Mouse (Mus musculus) layer of hippocampus, adult 8-10 months (tissue): ENCODE results near the gene Eef1g. TPM values are rescaled to one million over a fixed set of nuclear protein-coding genes. Genes with fewer than 3 reads are reported as not detected.
"Not testable (repeated sequence)": the region's sequence is repeated elsewhere in the genome, so short reads cannot be mapped to it uniquely, and the experiment has no call there.

Experiments used
- DNase-seq, 2 experiments: peaks; one replicate each; pipeline ENCODE4 v3.0.0; 2022; ENCODE audit warnings: low spot score in 2 of 2
- total RNA-seq, 4 experiments: library from RNA; stranded (reverse); gene quantifications; 2 replicates each; pipeline ENCODE4 v1.2.4; 2022

Gene Eef1g
- total RNA-seq, 4 experiments from 2014 or later, result 223 to 248 (median 236) TPM

DNA sequence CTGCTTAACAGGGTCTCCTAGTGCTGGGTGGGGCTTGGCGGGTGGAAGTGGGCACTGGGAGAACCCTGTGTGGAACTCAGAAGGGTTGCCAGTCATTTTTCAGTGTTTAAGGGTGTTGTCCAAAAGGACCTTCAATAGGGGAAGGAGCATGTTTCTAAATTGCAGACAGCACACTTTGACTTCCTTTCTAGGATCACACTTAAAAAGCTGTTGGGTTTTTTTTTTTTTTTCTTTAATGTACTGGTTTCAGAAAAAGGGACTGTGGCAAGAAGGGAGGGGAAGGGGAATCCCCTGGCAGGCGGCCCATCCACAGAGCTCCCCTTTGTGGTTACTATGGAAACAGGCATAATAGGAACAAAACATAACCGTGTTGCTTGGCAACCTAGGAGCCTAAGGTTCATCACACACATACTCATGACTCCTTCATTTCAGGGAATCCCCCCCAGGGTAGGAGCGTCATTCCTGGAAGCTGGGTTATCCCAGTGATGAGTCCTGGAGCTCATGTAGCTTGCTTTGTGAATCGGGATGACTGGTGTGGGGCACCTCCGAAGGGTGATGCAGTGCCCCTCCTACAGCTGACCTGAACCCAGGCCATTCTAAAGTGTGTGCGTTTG, 17.5 kb downstream of the Eef1g start:
- no peak for DNase-seq

DNA sequence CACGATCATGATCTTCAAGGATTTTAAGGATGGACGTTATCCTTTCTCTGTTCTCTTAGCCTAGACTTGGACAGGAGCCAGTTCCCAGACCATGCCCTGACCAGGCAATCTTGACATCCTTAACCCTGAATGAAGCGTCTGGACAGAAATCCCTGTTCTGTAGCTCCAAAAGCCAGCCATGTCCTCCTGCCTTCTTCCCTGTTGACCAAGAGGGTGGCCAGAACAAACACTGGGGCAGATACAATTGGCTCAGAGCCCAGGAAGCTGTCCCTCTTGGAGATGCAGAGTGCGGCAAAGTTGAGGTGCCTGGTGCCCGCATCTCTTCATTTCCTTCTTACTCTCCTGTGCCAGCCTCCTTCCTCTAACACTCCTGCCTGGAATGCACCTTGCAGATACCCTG, 19.1 kb downstream of the Eef1g start:
- DNase-seq, result no peak

DNA sequence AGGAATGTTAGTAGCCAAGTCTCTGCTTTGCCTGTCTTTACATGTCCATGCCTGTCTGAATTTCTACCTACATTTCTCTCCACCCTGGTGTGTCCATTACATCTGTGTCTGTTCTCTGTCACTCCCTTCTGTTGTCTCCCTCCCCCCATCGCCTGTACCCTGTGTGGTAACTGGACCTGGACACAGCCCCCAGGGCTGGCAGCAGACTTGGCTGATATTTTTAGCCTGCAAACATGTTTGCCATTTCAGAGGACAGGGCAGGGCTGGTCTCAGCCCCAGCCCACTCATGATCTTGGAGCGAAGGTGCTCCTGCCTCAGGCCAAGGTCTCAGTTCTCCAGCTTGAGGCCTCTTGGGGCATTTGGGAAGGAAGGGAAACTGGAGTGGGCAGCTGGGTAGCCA, 21.0 kb downstream of the Eef1g start:
- DNase-seq, result no peak

DNA sequence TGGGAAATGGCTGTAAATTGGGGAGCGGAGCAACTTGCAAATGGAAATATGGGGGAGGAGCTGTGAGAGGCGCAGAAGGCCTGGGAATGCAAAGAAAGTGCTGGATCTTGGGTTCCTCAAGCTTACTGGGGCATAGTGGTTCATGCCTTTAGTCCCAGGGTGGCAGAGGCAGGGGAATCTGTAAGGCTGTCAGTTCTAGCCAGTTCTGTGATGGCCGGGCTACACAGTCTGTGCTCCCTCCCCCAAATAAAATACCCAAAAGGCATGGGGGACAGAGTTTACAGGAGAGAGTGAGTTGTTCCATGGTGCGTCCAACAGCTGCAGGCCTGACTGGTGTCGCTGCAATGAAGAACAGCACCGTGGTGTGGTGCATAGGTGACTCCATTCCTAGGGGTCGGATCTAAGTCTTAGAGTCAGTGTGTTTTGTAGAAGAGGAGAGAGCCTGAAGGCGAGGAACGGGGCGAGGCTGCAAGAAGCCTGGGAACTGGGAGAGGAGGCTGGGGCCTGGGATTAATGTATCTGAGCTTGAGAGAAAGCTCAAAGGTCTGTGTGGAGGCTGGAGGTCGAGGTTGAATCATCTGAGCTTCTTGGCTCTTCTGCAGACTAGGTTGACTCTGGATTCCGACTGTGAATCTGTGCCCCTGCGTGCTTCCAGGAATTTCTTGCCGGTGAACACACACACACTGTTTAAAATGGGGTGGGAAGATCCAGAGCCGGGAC, 21.7 kb downstream of the Eef1g start:
- DNase-seq, result no peak

DNA sequence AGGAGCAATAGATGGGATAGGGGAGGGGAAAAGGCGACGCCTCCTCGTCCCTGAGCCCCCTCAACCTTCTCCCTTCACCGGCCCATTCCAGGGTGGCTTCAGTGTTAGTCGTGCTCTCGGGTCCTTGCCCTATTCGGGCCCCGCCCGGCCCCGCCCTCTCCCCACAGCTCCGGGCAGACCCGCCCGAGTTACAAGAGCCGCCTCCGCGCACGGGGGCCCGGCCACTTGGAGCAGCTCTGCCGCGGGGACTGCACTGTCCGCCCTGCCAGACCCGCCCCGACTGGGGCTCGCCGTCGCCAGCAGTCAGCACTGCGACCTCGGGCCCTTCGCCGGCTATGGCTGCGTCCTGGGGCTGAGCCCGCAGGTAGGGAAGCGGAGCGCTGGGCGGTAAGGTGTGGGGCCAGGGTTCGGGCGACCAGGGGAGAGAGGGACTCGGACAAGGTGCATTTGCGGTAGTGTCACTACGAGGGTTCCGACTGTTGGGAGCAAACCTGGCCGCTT, 22.3 kb downstream of the Eef1g start, which contains the start of gene Ahnak:
Ahnak (plus strand) TSS at position 219 of the 501 bp plus-strand sequence.
- no peak for DNase-seq

DNA sequence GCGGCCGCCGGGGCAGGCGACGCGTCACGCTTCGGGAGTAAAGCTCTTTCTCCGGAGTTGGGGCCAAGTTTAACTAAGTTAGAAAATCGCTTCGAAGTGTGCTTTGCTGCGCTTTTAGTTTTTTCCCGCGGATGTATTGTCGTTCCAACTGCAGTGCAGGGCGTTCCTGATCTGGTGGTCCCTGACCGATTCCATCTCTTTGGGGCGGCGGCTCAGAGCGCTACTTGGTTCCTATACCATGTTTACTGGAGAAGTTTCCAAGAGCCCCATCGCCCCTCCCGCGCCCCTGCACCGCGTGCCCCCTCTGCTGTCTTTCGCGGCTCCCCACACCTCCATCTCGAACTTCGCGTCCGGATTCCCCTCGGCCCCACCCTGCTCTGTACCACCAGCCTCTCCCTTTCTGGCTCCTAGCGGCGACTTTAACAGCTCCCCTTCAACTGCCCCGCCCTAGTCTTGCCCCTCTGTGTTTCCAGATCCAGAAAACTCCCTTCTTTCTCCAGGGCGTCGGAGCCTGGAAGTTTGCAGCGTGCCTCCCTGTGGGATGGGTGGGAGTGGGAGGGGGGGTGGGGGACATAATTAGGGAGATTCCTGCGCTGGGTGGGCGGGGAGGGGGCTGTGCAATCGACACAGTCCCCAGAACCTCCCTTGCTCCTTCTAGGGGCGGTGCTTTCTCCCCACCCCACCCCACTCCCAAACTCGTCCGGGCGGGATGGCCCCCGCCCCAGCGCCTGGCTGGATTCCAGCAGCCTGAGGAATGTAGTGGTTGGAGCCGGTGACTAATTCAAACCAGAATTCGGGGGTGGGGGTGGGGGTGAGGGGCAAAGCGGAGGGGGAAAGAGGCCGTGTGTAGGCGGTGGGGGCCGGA, 23.0 kb downstream of the Eef1g start:
- DNase-seq, result no peak

DNA sequence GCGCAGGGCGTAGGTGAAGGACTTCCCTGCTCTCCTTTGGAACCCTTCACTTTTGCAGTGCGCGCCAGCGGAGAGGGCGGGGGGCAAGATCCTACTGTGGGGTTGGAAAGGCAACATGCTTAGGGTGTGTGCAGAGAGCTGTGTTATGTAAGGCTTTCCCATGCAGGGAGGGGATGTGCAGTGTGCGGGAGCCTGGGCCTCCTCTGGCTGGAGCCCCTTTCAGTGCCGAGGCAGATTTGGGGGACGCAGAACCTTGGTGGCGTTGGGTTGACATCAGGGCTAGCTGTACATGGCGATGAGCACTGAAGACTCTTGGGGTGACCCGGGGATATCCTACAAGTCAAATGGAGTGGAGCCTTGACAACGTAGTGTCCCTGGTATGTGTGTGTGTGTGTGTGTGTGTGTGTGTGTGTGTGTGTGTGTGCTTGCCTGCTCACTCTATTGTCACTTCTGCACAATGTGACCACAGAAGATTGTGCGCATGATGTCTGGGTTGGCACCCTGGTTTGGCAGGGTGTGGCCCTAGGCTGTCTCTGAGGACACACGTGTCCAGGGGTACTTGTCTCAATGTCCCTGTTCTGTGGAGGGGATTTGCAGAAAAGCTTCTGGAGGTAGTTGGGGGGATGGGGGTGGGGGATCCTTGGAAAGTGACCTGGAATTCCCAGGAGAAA, 23.7 kb downstream of the Eef1g start:
- DNase-seq, result no peak

DNA sequence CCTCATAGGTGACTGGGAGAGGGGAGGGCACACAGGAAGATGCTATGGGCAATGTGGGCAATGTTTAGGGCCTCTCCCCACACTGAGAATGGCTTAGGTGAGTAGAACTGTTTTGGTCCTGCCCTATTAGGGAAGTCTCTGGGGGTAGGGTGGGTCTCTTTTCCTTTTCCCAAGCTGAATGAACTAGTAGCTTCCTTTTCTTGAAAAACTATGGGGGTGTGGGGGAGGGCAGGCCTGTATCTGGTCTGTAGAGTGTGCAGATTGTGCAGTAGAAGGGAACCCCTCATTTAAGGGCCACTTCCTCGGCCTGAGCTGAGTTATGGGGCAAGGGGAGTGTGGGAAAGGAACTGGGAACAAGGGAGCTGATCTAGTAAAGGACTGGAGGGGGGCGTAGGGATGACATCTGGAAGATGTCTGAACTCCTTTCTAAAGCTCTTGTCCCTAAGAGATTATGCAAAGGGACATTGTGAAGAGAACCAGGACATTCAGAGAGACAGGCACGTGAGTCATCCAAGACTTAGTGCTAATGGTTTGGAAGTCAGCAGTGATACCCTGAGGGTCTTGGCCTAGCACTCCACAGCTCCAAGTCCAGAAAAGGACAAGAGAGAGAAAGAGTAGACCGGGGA, 24.5 kb downstream of the Eef1g start:
- DNase-seq, result no peak

DNA sequence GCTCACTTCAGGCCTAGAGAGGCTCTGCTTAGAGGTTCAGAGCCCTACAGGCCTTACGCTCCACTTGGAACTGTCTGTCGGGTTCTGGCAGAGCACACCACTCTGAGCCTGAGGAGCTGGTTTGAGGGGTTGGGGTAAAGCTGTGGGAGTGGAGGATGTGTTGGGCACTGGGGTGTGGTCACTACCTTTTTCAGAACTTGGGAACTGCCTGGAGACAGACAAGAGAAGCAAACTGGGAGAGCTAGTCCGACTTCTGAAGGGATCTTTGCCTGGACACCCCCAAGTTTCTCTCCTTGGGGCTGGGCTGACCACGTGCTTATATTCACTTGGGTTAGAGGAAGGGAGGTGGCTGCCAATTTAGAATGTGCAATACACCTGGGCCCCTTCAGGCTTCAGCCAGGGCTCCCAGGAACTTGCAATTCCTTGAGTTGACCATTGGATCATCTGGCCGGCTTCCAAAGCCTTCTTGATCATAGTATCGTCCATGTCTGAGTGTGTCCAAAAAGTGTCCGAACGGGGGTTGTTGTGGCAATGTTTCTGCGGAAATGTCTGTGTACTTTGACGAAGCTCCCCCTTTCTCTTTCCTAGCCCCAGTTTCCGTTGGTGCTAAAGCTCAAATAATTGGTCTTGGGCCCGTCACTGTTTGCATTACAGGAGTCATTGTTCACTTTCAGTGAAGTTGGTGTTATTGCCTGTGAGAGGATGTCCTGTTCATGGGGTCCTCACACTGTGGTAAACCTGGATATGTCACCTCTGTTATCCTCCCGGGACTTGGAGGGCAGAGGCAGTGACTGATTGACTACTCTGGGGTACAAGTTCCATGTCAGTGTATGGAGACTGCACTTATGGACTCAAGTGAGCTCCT, 25.3 kb downstream of the Eef1g start:
- no peak for DNase-seq

DNA sequence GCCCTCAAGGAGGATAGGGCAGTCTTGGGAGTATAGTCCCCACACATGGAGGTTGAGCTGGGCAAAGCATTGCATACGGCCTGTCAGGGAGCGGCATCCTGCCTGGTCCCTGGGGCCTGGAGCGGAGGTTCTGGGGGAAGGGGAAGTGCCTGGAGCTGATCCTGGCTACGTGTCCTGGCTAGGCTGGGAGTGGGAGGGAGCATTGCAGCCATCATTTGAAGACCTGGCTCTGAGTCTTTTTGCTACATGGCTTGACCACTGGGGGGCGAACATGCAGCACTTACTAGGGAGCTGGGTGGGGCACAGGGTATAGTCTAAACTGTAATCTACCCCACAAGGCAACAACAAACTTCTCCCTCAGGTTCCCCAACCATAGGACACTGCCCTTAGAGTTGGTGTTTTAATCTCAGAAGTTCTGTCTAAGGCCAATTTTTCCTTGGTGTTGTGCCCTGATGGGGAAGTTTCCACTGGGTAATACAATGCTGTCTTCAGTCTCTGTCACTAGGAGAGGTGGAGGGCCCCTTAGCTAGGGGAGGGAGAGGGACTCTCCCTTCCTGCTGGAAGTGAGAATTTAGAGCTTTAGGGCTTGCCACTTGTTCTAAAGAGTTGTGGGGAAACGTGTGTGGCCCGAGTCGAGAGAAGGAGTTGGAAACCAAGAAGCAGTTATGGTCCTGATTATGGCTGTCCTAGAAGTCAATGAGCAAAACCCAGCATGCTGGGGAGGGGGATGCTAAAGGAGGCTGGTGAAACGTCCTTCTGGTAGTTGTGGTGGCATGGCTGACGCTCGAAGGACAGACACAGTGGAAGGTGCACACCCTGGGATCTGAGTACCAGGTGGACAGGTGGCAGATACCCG, 26.2 kb downstream of the Eef1g start:
- DNase-seq, result peak; percentile 50 to 73

DNA sequence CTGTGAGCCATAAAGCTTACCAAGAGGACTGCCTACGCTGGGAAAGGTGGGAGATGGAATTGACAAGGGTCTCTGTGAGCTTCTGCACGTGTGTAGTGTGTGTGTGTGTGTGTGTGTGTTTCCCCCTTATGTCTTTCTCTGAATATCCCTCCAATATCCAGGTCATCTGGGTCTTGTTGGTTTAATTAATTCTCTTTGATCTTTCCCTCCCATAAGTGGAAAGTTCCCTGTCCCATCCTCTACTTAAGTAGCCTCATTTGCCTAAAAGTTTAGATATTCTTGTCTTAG, 26.7 kb downstream of the Eef1g start:
- no peak for DNase-seq

DNA sequence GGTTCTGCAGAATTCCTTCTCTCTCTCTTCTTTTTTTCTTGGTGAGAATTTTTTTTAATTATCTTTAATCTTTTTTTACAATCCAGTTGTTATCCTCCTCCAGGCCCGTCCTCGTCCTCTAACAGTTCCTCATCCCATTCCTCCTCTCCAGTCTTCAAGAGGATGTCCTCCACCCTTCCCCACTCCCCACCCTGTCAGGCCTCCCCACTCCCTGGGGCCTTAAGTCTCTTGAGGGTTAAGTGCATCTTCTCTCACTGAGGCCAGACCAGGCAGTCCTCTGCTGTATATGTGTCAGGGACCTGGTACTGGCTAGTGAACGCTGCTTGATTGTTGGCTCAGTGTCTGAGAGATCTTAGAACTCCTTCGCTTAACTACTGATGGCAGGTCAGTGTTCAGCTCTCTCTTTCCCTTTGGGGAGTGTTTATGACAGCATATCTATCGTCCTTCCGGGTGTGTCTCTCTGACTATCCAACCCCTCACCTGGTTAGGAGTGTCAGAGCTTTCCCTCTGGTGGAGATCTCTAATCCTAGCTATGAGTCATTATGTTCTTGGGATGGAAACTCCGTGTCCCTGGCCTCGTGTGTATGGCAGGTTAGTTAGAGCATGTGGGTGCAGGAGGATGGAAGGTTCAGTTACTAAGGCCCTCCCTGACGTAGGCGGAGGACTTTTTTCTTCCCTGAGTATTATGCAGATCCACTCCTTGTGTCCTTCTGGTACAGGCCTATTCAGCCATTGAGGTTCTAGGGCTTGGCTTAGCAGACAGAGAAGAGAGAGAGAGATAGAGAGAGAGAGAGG, 28.2 kb downstream of the Eef1g start:
- no peak for DNase-seq

DNA sequence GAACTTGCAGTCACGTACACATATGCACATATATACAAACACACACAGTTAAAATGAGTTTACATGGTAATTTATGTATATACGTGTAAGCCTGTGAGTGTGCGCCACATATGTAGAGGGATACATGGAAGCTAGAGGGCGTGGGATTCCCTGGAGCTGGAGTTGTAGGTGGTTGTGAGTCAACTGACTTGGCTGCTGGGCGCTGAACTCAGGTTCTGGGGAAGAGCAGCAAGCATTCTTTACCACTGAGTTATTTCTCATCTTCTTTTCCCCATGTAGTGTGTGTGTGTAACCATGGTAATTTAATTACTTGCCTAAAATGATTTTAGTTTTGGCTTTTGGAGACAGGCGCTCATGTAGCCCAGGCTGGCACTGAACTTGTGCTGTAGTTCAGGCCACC, 29.8 kb downstream of the Eef1g start:
- no peak for DNase-seq

DNA sequence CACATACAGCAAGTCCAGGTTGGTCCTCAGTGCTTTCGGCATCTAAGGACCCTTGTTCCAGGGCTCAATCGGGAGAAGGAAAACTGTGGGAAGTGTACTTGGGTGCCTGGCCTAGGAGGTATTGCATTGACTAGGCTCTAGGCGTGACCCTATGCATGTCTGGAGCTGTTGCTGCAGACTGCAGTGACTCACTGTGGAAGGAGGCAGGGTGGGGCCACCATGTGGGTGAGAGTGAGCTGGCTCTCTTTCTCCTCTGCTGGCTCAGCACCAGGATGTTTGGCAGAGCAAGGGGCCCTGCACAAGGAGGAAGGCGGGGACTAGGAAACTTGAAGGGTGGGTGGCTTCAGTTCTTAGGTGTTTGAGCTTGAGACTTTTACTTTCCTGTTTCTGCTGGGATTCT, 30.7 kb downstream of the Eef1g start:
- DNase-seq, result no peak

DNA sequence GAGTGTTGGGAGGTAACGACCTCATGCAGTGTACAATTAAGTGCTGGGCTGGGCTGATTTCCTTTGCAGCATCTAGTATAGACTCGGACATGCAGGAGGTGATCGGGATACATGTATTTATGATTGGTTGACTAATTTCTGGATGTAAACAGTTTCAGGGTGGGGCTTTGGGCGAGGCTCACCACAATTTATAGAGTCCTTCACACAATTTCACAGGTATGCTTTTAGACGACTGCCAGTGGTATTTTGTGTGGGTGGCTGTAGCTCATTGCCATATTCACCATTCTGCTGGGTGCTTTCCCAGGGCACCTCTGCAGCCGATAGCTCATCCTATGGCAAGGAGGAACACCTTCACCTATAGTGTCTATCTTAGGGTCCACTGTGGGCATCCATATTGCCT, 31.7 kb downstream of the Eef1g start:
- no peak for DNase-seq

DNA sequence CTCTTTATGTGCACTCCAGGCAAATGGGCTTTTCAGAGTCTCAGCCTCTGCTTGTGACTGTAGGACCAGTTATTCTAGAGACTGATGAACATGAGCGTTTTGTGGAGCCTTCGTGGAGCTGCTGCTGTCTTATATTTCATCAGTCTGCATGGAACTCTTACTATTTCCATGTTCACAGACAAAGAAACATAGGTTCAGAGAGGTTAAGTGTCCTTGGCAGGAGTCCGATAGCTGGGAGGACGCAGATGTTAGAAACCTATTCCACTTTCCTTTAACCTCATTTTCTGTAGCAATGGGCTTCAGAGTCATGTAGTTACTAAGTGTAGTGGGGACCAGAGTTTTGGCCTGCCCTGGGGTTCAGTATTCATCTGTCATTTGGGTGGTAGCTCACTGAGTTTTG, 32.4 kb downstream of the Eef1g start:
- DNase-seq, result no peak

DNA sequence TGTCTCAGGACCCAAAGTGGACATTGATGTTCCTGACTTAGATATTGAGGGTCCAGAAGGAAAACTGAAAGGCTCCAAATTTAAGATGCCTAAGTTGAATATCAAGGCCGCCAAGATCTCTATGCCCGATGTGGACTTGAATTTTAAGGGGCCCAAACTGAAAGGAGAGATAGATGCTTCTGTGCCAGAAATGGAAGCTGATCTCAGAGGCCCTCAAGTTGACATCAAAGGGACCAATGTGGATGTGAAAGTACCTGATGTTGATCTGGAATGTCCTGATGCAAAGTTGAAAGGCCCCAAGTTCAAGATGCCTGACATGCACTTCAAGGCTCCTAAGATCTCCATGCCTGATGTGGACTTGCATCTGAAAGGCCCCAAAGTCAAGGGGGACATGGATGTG, 40.1 kb downstream of the Eef1g start:
- DNase-seq, result not testable (repeated sequence)

DNA sequence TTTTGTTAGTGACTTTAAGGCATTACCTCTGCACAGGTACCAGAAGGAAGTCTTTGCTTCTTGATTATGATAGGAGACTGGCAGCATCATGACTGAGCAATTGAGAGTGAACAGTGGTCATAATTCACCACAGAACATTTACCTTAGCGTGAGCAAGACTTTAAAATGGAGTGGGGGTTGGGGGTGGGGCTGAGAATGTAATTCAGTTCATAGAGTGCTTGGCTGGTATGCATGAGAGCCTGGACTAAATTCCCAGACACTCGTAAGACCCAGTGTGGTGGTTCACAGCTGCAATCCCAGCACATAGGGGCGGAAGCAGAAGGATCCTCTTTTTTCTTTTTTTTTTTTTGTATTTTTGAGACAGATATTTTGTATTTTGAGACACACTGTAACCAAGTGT, 52.5 kb downstream of the Eef1g start:
- no peak for DNase-seq
